Mouse (Mus musculus) A20 (cell line): ENCODE measurements around the gene Zfp9.
A peak's percentile ranks its signal among the peaks of the same experiment; 100 is the strongest.

Source experiments
- DNase-seq: peaks from one replicate; pipeline ENCODE4 v3.0.0-alpha.2; 2011; ENCODE audit warnings: low read depth, low spot score

Zfp9 gene

DNA sequence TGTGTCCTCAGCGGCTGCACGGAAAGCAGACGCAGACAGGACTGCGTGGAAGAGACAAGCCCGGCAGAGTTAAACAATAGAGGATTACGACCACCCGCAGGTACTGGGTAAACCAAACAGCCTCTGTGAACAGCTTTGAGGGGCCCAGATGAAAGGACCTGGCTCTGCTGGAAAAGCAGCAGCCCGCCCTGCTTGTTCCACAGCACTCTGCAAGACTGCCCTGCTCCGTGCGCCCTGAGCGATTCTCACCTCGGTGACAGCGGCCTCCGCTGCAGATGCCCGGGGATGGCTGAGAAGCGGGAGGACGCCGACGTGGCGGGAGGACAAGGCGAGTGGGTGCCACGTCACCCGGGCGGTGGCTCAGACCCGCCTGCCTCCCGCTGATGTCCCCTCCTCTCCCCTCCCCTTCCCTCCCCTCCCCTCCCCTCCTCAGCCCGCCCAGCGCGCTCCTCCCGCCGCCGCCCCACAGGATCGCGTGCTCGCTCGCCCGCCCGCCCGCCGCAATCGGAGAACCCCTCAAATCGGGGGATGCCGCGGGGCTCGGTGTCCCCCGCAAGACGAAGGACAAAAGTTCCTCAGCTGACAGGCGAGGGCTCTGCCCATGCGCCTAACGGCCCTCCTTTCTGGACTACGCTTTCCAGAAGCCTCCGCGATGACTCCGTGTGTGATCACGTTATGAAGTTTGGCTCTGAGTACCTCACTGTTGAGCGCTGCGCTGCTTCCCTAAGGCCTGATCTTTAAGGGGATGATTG is at the start of gene Zfp9:
Gene Zfp9 (minus strand): TSS at position 364 of the 752 bp plus-strand sequence.
- DNase-seq = no peak

DNA sequence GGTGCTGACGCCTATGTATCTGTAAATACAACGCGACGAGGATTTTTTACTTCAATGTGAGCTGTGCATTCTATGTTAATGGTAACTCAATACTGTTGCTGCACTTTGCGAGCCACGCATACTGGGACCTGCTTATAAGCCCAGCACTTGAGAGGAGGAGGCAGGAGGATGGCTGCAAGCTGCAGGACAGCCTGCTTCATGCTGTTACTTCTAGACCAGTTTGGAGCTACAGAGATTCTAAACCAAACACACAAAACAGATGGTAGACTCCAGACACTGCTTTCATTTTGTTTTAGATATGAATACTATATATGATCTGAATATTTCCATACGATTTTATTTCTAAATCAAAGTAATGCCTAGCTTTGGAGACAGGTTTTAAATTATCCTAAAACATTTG is 41.5 kb upstream of the Zfp9 start:
- DNase-seq = no peak

- DNase-seq = no peak
Measured at GRCm38 (mm10) chr6:118513335-118514012, 34.4 kb upstream of the Zfp9 start.

GRCm38 (mm10) chr6:118499010-118499409 is 19.9 kb upstream of the Zfp9 start:
- DNase-seq = no peak

GRCm38 (mm10) chr6:118482125-118482524 is 3.0 kb upstream of the Zfp9 start:
- DNase-seq = no peak

GRCm38 (mm10) chr6:118477875-118478785 is 990 bp downstream of the Zfp9 start:
- no peak for DNase-seq

GRCm38 (mm10) chr6:118462069-118462705 is 16.9 kb downstream of the Zfp9 start:
- DNase-seq = no peak

DNA sequence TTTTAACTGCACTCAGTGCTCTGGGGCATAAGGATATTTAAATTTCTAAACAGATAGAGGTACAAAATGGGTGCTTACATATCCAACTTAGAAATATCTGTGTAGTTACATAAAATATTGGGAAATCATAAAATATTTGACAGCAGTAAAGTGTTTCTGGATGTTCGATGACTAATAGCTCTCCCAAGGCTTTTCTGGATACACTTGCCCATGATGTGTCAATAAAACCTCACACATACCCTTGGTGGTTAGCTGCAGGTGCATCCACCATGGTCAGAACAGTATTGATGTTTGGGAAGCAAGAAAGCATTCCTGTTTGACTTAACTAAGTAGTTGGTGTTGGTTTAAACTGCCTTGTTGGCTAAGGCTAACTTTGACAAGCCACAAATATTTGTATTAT is 21.4 kb downstream of the Zfp9 start:
- no peak for DNase-seq

DNA sequence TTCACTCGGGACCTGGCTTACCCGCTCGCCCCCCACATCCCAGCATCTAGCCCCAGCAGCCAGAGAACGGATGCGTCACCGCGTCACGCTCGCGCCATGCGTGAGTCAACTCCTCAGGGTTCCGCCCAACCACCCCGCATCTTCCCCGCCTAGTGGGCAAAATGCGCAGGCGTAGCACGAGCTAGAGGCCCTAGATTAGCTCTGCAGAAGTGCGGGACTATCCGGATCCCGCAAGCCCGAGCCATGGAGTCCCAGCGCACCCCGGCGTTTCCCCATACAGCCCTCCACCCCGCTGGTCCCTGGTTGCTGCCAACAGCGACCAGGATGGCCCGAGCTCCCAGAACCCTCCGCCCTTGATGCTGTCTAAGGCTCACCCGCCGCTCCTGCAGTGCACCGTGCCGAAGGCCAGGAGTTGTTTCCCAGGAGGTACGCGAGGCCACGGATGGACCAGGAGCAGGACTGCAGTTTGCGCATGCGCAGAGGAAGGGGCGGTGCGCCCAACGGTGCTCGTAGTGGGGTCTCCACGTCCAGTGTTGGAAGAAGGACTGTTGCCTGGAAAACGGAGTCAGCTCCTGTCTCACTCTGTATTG is 24.0 kb downstream of the Zfp9 start, which contains the start of gene Zfp248:
Gene Zfp248 (minus strand): TSS at position 487 of the 590 bp plus-strand sequence.
- DNase-seq = peak; percentile 85

DNA sequence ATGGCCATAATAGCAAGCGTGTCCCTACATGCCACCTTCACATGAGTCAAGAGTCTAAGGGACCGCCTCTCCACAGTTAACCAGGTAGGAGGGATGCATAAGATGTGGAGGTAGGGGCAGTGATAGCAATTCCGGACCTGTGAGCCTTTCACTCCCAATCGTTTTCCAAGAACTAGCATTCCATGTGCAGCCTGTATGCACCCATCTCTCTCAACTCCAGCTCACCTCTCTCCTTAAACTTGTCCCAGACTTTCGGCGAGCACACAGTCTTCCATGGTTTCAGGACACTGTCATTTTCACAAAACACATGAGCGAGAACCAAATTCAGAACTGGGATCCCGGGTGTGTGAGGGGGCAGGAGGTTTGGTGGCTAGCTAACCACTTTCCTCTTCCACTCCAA is 24.7 kb downstream of the Zfp9 start:
- DNase-seq = peak; percentile 5

GRCm38 (mm10) chr6:118431502-118431901 is 47.6 kb downstream of the Zfp9 start:
- no peak for DNase-seq

GRCm38 (mm10) chr6:118426666-118427065 is 52.5 kb downstream of the Zfp9 start:
- no peak for DNase-seq

GRCm38 (mm10) chr6:118419050-118419920 is 59.8 kb downstream of the Zfp9 start, which contains the start of gene Bms1:
TSS of gene Bms1 (minus strand) at chr6:118419474.
- DNase-seq = peak; percentile 98
